Mouse (Mus musculus) adipocyte (in vitro differentiated cells): ENCODE data around the gene Lurap1.
A peak's percentile ranks its signal among the peaks of the same experiment; 100 is the strongest.

Experiments used
- DNase-seq: peaks from one replicate; pipeline ENCODE4 v3.0.0-alpha.2; 2016; ENCODE audit warnings: low spot score

Lurap1 gene

DNA sequence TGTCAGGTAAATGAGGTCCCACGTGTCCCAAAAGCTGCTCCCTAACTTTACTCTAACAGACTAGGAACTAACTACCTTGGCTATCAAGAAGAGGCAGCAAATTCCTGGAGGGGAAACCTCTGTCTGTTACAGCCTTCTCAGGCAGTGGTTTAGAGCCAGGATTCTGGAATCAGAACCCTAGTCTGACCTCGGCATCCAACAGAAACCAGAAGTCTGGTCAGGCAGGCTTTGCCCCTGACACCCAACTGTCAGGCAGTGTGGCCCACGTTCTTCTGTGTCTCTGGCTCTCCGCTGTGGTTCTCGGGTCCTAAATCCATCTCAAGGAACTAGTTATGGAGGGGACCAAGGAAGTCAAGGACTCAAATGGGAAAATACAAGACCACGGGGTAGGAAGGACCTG, at the start of gene Lurap1:
Lurap1 (minus strand) TSS at position 101 of the 400 bp plus-strand sequence.
- no peak for DNase-seq

DNA sequence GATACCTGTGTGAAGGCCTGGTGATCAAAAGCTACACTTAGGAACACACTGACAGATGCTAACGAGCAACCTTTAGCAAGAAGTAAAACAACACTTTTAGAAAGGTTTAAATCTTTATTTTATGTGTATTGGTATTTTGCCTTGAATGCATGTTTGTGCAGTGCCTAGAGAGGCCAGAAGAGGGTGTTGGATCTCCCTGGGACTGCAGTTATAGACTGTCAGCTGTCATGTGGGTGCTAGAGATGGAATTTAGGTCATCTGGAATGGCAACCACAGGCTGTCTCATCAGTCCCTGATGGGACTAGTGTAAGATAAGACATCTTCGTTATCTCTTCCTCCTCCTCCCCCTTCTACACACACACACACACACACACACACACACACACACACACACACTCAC, 47.3 kb upstream of the Lurap1 start:
- no peak for DNase-seq

DNA sequence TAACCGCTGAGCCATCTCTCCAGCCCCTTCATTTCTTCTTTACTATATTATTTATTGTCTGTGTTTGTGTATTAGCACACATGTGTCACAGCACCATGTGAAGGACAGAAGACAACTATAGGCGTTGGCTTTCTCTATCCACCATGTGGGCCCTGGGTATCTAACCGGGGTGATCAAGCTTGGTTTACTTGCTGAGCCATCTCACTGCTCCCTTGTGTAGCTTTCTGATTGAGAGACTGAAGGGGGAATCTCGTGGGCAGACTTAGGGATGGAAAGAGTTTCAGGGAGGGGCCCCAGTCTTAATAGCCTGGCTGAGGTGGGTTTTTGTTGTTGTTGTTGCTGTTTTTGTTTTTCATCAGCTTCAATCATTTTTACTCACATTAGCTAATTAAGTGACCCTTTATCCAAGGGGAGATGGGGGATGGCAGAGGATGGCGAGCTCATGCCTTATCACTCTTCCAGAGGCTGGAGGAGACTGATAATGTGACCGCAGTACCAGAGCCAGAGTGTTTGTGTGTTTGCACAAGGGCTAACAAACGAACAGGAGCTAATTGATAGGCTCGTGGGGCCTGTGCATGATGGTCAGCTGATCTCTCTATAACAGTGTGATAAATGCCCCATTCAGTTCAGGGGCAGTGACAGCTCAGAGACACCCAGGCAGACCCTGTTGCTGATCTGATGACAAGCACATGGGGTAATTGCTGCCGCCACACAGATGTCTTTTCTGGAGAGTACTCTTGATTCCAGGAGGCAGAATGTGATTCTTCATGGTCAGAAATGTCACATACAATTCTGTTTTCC, 42.6 kb upstream of the Lurap1 start:
- DNase-seq, result no peak

DNA sequence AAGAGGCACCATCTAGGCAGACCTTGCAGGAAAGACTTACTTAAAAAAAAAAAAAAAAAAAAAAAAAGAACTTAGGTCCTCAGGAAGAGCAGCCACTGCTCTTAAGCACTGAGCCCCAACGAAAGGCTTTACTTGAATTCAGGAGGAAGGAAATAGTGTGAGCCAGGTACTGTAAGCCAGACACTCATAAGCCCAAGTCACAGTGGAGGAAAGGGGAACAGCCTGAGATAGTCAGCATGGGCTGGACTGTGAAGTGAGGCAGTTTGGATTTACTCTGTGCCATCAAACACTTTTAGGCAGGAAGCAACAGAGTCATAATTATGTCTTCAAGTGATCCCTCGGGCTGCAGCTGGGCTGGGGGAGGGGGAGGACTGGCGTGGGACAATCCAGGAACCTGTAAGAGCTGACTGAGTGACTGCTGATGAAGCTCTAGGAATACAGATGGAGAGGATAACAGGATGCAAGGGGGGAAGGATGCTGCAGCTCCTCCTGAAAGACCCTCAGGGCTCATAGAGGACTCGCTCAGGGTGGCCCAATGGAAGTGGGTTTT, 41.2 kb upstream of the Lurap1 start:
- DNase-seq, result no peak

DNA sequence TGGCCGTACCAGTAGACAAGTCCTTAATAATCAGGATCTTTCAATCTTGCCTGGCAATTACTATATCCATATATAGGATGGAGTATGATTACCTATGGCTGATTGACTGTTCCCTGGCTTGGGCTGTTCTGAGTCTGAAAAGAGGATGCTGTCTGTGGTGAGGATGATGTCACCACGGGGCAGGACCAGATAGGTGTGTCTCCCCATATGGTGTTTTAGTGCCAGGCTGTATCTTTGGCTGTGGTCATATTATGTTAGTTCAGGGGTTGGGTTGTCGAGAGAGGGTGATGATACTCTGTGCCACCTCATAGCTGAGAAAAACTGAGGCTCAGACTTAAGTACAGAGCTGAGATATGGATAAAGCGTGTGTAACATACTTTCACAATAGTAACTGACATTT, 33.9 kb upstream of the Lurap1 start:
- DNase-seq, result no peak

DNA sequence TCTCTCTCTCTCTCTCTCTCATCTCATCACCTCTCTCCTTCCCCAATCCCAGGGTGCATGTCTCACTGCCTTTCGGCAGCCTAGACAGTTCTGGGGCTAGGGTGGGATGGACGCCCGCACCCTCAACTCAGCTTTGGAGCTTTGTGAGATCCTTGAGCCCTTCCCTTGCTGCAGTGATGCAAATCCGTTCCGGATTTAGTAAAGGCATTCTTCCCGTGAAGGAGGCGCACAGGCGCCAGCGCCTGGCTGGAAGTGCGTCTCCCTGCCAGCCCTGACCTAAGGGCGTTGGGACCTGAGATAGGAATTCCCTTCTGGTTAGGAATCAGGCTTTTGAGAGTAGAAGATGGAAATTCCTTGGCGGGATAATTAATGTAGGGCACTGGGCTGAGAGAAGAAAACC, 31.6 kb upstream of the Lurap1 start:
- no peak for DNase-seq

DNA sequence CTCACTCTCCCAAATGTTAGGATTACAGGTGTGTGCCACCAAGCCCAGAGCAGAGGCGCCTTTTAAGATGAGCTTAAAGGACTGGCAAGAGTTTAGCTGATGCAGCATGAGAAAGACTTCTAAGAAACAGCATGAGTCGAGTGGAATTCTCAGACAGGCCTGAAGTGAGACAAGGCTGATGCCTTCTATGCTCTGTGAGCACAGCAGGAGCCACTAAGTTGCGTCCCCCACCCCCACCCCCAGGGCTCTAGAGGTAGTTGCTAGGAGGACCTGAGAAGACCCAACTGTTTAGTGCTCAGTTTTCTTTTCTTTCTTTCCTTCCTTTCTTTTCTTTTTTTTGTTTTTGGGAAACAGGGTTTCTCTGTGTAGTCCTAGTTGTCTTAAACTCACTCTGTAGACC, 30.9 kb upstream of the Lurap1 start:
- no peak for DNase-seq

DNA sequence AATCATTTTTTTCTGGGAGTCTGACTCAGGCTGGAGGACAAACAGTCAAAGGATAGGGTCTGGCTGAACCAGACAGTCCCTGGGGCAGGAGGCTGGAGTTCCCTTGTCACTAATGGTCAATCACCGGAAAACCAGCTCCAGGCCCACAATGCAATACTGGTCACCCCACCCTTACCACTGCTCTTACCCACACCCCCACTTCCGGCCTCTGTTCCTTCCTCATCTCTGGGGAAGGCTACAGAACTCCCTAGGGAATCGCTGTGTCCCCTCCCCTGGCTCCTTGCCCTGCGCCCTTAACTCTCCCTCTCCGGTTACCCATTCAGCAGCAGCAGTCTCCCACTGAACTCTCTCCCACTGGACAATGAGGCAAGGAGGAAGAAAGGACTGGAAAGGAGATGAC, 26.0 kb upstream of the Lurap1 start:
- DNase-seq, result peak; percentile 24

DNA sequence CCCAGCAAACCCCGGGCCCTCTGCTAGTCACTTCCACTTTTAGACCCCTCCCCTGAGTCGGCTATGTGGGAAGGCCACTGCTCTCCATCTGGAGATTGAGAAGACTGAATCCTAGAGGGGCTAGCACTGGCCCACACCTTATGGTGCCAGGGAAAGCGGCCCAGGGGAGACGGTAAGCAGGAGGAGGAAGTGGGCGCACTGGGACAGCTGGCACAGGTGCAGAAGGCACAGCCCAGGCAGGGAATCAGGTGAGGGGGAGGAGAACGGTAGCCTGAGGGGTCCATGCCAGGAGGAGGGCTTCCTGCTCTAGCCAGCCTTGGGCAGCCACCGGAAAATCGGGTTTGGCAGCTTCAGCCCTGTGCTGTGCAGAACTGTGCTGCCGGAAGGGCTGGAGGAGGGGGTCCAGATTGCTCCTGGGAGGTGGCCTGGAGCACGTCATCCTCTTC, 25.4 kb upstream of the Lurap1 start:
- no peak for DNase-seq

DNA sequence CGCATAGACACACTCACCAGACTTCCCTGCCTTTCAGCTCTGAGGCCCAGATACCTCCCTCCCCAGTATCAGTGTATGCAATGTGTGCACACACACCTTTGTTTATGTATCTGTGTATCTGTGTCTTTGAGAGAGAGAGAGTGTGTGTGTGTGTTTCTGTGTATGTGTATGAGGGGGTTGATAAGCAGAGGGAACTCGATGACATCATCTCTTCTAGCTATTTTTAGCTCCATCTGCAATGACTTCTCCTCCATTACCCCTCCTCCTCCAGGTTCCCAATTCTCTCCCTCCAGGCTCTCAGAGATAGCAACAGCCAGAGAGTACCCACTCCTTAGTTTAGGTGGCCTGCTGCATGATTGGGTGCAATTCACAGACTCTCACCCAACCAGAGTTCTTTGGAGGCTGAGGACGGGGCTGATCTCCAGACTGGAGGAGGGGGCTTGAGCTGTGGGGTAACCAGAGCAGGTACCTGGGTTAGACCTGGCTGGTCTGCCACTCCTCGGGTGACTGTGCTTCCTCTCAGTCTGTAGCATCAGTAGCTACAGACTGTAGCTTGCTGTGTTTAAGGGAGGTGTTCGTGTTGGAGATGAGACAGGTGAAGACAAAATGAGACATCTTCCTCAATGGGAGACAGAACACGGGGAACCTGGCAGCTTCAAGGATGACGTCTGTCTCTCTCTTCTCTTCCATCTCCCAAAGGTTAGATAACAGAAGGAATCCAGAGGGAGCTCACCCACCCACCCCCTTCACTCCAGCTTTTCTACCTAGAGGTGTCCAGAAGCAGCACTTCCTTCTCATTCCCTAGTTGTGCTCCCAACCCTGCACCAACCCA, 24.8 kb upstream of the Lurap1 start:
- DNase-seq, result no peak

DNA sequence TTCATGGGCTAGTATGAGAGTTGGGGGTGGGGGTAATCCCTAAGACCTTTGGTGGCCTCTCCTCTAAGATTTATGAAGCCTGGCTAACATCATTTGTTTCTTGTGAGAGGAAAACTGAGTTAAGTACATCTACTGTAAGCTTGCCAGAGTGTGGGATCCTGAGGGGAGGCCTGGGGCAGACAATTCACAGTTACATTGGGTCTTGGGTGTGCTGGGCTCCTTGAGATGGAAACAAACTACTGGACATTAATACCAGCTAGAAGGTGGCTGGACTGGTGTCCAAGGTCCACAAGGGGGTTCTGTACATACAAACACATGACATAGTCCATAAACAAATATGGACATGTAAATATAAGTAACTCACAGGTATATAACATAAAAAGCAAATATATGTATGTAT, 24.0 kb upstream of the Lurap1 start:
- no peak for DNase-seq

DNA sequence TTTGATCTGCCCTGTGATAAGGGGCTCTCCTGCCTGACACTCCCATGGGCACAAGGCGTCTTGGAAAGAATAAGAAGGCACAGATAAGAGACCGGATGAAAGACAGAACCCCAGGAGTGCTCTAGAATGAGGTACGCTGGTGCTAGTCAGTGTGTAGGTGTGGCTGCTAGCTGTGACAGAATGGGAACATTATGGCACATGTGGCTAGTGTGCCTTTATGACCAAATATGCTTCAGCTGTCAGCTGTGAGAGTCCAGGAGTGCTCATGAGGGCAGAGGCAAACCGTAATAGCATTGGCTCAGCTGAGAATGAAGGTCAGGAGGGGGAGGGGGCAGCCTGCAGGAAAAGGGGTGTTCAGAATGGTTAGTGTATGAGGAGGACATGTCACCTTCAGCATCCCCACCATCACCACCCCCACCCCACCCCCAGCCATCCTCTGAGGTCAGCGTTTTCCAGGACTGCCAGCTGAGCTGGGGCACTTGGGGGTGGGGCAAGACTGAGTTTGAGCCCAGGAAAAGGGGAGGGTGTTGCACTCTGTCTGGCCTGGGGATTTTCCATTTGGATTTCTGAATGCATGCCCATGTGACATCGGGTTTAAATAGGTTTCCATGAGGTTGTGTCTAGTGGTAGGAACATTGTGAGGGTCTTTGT, 23.5 kb upstream of the Lurap1 start:
- peak; percentile 45 for DNase-seq

DNA sequence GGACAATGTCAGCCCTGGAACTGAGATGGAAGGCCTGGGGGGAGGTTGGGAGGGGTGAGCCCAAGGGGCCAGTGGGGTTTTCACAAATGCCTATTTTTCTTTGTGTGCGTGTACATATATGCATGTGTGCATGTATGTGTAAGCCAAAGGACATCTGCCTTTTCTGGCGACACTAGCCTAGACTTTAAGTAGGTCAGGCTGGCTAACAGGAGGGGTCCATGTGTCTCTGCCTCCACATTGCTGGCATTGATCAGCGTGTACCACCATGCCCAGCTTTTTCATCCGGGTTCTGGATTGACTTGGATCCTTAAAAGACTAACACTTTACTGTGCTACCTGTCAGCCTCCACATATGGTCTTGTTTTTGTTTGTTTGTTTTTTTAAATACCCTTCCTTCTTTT, 22.6 kb upstream of the Lurap1 start:
- no peak for DNase-seq

DNA sequence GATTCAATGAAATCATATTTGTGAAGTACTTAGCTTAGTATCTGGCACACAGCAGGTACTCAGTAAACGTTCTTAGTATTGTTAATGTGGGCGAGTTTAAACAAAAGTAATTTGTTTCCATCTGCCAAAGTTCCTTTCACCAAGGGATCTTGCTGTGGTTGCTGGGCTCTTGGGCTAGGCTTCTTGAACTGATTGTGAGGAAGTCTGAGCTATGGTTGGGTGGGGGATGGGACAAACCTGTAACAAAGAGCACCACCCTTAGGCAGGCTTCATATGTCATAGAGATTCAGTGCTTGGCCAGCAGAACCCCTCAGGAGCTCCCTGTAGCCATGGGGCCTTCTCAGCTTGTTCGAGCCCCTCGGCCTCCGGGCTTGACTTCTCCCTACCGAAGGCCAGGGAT, 21.9 kb upstream of the Lurap1 start, which contains the start of the genes 1700042G07Rik and Gm49337:
1700042G07Rik (plus strand) TSS at position 301 of the 400 bp plus-strand sequence.
Gm49337 (plus strand) TSS at position 313 of the 400 bp plus-strand sequence.
- DNase-seq, result no peak

DNA sequence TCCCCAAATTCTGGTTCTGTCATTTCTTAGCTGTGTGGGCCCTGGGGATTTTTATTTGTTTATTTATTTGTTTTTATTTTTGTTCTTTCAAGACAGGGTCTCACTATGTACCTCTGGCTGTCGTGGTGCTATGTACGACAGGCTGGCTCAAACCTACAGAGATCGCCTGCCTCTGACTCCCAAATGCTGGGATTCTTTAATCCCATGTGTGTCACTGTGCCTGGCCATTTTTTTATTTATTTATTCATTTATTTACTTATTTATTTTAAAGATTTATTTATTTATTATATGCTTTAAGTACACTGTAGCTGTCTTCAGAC, 18.2 kb upstream of the Lurap1 start:
- no peak for DNase-seq

DNA sequence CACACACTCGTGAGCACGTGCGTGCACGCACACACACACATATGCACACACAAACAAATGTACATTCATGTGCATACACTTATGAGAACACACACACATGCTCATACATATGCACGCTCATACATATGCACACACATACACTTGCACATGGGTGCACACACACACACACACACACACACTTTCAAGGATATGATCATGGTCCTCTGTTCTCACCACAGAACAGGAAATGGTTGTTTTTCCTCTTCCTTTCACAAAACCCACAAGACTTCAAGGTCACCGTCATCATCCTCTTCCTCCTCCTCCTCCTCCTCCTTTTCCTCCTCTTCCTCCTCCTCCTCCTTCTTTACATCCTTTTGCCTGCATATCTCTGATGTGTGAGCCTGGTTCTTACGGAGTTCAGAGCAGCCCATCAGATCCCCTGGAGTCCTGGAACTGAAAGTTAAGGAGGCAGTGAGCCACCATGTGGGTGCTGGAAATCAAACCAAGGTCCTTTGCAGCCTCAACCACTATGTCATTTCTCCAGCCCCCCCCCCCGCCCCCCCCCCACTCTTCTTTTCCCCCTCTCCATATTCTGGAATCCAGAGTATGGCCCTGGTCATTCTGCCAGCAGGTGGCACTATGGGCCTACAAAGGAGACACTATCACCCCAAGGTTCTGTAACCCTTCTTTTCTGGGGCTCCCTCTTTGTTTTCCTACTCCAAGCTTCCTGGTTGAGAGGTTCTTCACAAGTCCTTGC, 17.6 kb upstream of the Lurap1 start:
- peak; percentile 65 for DNase-seq

DNA sequence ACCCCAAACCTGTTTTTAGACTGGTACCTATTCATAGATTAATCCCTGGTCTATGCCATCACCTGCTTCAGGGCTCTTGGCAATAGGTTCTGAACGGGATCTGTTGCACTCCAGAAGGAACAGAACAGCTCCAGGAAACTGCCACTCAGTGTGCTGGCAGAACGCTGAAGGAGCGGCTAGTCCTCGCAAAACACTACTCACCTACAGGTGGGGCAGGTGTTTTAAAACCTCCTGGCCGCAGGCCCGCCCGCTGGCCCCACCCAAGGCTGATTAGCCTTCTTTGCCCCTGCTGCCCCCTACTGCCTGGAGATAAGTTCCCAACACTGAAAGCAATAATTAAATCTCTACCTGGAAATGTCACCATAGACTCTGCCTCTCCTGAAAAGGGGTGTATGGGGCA, 16.3 kb upstream of the Lurap1 start, which contains the start of gene Tspan1:
Tspan1 (minus strand) TSS at position 198 of the 400 bp plus-strand sequence.
- no peak for DNase-seq

DNA sequence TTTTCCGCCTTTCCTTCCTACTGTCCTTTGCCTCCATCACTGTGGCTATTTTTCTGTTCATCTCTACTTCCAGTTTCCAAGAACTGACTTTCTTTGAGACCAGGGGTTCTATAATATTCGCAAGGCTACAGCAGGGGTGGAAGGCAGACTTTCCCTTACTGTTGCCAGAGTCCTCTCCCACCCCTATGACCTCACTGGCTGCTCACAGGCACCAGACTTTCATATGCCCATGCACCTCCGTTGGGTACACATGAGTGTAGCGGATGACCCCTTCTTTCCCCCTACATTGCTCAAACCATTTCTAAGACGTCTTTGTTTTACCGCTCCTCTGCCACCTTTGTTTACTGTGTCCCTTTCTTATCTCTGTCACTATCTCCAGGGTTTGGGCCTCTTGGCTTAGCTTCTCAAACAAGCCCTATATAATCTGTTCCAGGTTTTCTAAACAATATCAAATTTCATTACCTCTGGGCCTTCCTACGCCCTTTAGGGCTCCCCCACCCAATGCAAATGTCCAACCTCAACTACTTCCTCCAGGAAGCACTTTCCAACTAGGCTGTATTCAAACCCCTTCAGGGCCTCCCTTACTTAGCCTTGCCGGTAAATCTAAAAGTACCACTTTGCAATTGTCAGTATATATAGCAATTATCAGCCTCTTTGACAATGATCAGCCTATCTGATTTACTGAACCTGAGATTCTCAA, 14.7 kb upstream of the Lurap1 start:
- DNase-seq, result no peak

DNA sequence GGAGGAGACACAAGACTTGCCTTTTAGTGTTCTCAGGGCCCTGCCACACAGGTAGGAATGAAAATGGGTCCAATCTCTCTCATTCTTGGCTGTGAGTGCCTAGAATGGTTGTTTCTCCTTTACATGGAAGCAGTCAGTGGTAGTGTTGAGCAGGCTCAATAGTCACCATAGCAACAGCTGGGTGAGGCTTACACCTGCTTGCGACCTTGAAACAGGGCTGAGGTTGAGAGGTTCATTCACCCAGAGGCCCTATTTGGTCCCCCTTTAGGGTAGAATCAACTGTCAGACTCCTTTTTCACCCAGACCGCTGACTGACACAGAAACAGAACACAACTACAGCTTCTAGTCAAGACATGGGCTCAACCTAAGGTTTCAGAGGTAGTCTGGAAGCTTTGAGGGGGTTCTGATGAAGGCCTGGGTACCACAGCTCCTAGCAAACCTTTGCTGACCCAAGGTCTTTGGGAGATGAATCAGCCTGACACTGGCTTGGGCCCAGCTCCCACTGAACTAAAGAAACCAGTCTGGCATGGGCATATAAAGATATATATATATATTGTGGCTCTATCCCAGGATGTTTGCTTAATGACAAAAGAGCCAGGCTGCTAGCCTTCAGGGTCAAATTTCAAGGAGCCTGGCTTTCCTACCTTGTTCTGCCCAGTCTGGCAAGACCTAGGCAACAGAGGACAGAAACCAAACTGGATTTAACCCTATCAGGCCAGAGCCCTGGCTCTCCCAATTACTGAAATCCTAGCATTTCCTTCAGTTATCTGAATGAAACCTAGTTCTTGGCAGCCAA, 13.8 kb upstream of the Lurap1 start:
- DNase-seq, result no peak

DNA sequence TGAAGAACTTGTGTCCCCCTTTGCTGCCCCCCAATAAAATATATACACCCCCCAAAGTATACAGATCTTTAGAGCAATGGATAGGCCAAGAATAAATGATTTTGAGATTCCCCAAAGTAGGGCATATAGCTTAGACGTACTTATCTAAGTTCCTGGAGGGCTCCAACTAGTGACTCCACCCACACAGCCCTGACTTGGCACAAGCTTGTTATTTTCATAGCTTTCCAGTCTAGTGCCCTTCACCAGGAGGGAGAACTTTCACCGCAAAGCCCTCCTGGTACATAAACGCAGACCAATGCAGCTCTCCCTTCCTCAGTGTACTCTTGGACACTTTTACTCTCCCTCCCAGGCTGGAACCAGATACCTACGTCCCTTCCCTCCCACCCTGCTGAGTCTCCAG, 11.0 kb upstream of the Lurap1 start:
- no peak for DNase-seq
